Mouse (Mus musculus): ENCODE results near the gene Borcs6. TPM values are rescaled to one million over a fixed set of nuclear protein-coding genes. Genes with fewer than 3 reads are reported as not detected.

Gene Borcs6
- polyA plus RNA-seq, 1 experiment from 2014 or later, result 7.2 TPM

- under 1% methylated on average over 54 of the region's 54 CpGs for WGBS
- Histone ChIP-seq H3K4me3 (ENCODE audit: low read length) (peak within 1 kb of the TSS; percentile 88), H3K9me3 (ENCODE audit: control insufficient read depth, low read length) (no peaks in the 10 kb centered on the region), H3K9ac (ENCODE audit: low read length) (peak within 1 kb of the TSS; percentile 86), H3K27me3 (ENCODE audit: control insufficient read depth, insufficient read depth, low read depth, low read length) (no peaks in the 10 kb centered on the region), H3K27ac (ENCODE audit: low read length) (peak within 1 kb of the TSS; percentile 95), H3K4me2 (ENCODE audit: low read depth, low read length) (peak within 1 kb of the TSS; percentile 82), H3K4me1 (replicated peaks; ENCODE audit: control insufficient read depth, insufficient read depth, low read length) (peaks cover 20% of the 10 kb centered on the region), H3K36me3 (ENCODE audit: control insufficient read depth, insufficient read depth, low read length) (peaks cover 11% of the 10 kb centered on the region)
- ATAC-seq (ENCODE audit: low read depth), result peak; percentile 82
These were observed 13.8 kb upstream of the Borcs6 start, which contains the start of gene Aurkb for GRCm38 (mm10) chr11:69045531-69046394. TSS of gene Aurkb (plus strand) at chr11:69045647.

GRCm38 (mm10) chr11:69046395-69046774 is 13.1 kb upstream of the Borcs6 start:
- Histone ChIP-seq H3K27ac (ENCODE audit: low read length) (peak overlapping the region; percentile 95), H3K4me2 (ENCODE audit: low read depth, low read length) (peak overlapping the region; percentile 82), H3K4me1 (replicated peaks; ENCODE audit: control insufficient read depth, insufficient read depth, low read length) (peaks cover 20% of the 10 kb centered on the region), H3K27me3 (ENCODE audit: control insufficient read depth, insufficient read depth, low read depth, low read length) (no peaks in the 10 kb centered on the region), H3K4me3 (ENCODE audit: low read length) (peak overlapping the region; percentile 88), H3K36me3 (ENCODE audit: control insufficient read depth, insufficient read depth, low read length) (peaks cover 16% of the 10 kb centered on the region), H3K9me3 (ENCODE audit: control insufficient read depth, low read length) (no peaks in the 10 kb centered on the region), H3K9ac (ENCODE audit: low read length) (peak overlapping the region; percentile 86)
- no peak for ATAC-seq (ENCODE audit: low read depth)
- WGBS, result 1% methylated on average over 9 of the region's 9 CpGs

GRCm38 (mm10) chr11:69047592-69047991 is 11.9 kb upstream of the Borcs6 start:
- no peak for ATAC-seq (ENCODE audit: low read depth)
- 84% methylated on average over 12 of the region's 12 CpGs for WGBS
- H3K4me3 ChIP-seq (ENCODE audit: low read length), result peak overlapping the region; percentile 88
- no peak overlapping the region; the same call in 1 of the 2 replicates for H3K9ac ChIP-seq (ENCODE audit: low read length)
- no peaks in the 10 kb centered on the region for H3K9me3 ChIP-seq (ENCODE audit: control insufficient read depth, low read length)
- H3K27me3 ChIP-seq (ENCODE audit: control insufficient read depth, insufficient read depth, low read depth, low read length), result no peaks in the 10 kb centered on the region
- peaks cover 20% of the 10 kb centered on the region for H3K4me1 ChIP-seq (replicated peaks; ENCODE audit: control insufficient read depth, insufficient read depth, low read length)
- H3K36me3 ChIP-seq (ENCODE audit: control insufficient read depth, insufficient read depth, low read length), result peaks cover 16% of the 10 kb centered on the region
- H3K4me2 ChIP-seq (ENCODE audit: low read depth, low read length), result peak overlapping the region; percentile 82
- no peak overlapping the region for H3K27ac ChIP-seq (ENCODE audit: low read length)

- 88% methylated on average over 14 of the region's 14 CpGs for WGBS
- no peak overlapping the region for H3K4me3 ChIP-seq (ENCODE audit: low read length)
These were observed 11.4 kb upstream of the Borcs6 start for GRCm38 (mm10) chr11:69048151-69048550.

GRCm38 (mm10) chr11:69050748-69051147 is 8.8 kb upstream of the Borcs6 start:
- Histone ChIP-seq H3K9ac (ENCODE audit: low read length) (no peak overlapping the region), H3K27ac (ENCODE audit: low read length) (no peak overlapping the region), H3K27me3 (ENCODE audit: control insufficient read depth, insufficient read depth, low read depth, low read length) (no peaks in the 10 kb centered on the region), H3K4me3 (ENCODE audit: low read length) (no peak overlapping the region), H3K4me2 (ENCODE audit: low read depth, low read length) (no peak overlapping the region), H3K36me3 (ENCODE audit: control insufficient read depth, insufficient read depth, low read length) (peaks cover 16% of the 10 kb centered on the region), H3K4me1 (replicated peaks; ENCODE audit: control insufficient read depth, insufficient read depth, low read length) (peaks cover 18% of the 10 kb centered on the region), H3K9me3 (ENCODE audit: control insufficient read depth, low read length) (no peaks in the 10 kb centered on the region)
- ATAC-seq (ENCODE audit: low read depth), result no peak
- WGBS, result 77% methylated on average over 8 of the region's 8 CpGs

More at GRCm38 (mm10) chr11:69048151-69048550, 11.4 kb upstream of the Borcs6 start:
- H3K4me2 ChIP-seq (ENCODE audit: low read depth, low read length), result no peak overlapping the region
- H3K9me3 ChIP-seq (ENCODE audit: control insufficient read depth, low read length), result no peaks in the 10 kb centered on the region
- H3K36me3 ChIP-seq (ENCODE audit: control insufficient read depth, insufficient read depth, low read length), result peaks cover 16% of the 10 kb centered on the region
- ATAC-seq (ENCODE audit: low read depth), result no peak
- H3K4me1 ChIP-seq (replicated peaks; ENCODE audit: control insufficient read depth, insufficient read depth, low read length), result peaks cover 20% of the 10 kb centered on the region
- H3K9ac ChIP-seq (ENCODE audit: low read length), result no peak overlapping the region
- no peaks in the 10 kb centered on the region for H3K27me3 ChIP-seq (ENCODE audit: control insufficient read depth, insufficient read depth, low read depth, low read length)
- H3K27ac ChIP-seq (ENCODE audit: low read length), result no peak overlapping the region

- WGBS, result 61% methylated on average over 4 of the region's 4 CpGs
- Histone ChIP-seq H3K9me3 (ENCODE audit: control insufficient read depth, low read length) (no peaks in the 10 kb centered on the region), H3K27ac (ENCODE audit: low read length) (no peak overlapping the region), H3K4me3 (ENCODE audit: low read length) (no peak overlapping the region), H3K36me3 (ENCODE audit: control insufficient read depth, insufficient read depth, low read length) (peaks cover 16% of the 10 kb centered on the region), H3K4me1 (replicated peaks; ENCODE audit: control insufficient read depth, insufficient read depth, low read length) (peaks cover 13% of the 10 kb centered on the region), H3K27me3 (ENCODE audit: control insufficient read depth, insufficient read depth, low read depth, low read length) (no peaks in the 10 kb centered on the region), H3K4me2 (ENCODE audit: low read depth, low read length) (no peak overlapping the region), H3K9ac (ENCODE audit: low read length) (no peak overlapping the region)
- ATAC-seq (ENCODE audit: low read depth), result no peak
These were observed 7.7 kb upstream of the Borcs6 start for GRCm38 (mm10) chr11:69051771-69052170.

- H3K4me1 ChIP-seq (replicated peaks; ENCODE audit: control insufficient read depth, insufficient read depth, low read length), result peaks cover 4% of the 10 kb centered on the region; the same call in 1 of the 2 replicates
- H3K27me3 ChIP-seq (ENCODE audit: control insufficient read depth, insufficient read depth, low read depth, low read length), result no peaks in the 10 kb centered on the region
- 81% methylated on average over 2 of the region's 2 CpGs for WGBS
- H3K4me3 ChIP-seq (ENCODE audit: low read length), result no peak overlapping the region
- H3K36me3 ChIP-seq (ENCODE audit: control insufficient read depth, insufficient read depth, low read length), result peaks cover 16% of the 10 kb centered on the region
- no peak overlapping the region for H3K9ac ChIP-seq (ENCODE audit: low read length)
- H3K9me3 ChIP-seq (ENCODE audit: control insufficient read depth, low read length), result no peaks in the 10 kb centered on the region
- no peak overlapping the region for H3K4me2 ChIP-seq (ENCODE audit: low read depth, low read length)
- no peak for ATAC-seq (ENCODE audit: low read depth)
- no peak overlapping the region for H3K27ac ChIP-seq (ENCODE audit: low read length)
These were observed 6.6 kb upstream of the Borcs6 start for GRCm38 (mm10) chr11:69052824-69053421.

- H3K9ac ChIP-seq (ENCODE audit: low read length), result no peak overlapping the region
- no peak for ATAC-seq (ENCODE audit: low read depth)
- H3K27me3 ChIP-seq (ENCODE audit: control insufficient read depth, insufficient read depth, low read depth, low read length), result no peaks in the 10 kb centered on the region
- no peak overlapping the region for H3K4me3 ChIP-seq (ENCODE audit: low read length)
- no peak overlapping the region for H3K4me2 ChIP-seq (ENCODE audit: low read depth, low read length)
- H3K36me3 ChIP-seq (ENCODE audit: control insufficient read depth, insufficient read depth, low read length), result peaks cover 11% of the 10 kb centered on the region
- 59% methylated on average over 3 of the region's 3 CpGs for WGBS
- no peak overlapping the region for H3K27ac ChIP-seq (ENCODE audit: low read length)
- H3K4me1 ChIP-seq (replicated peaks; ENCODE audit: control insufficient read depth, insufficient read depth, low read length), result peaks cover 5% of the 10 kb centered on the region
- no peaks in the 10 kb centered on the region for H3K9me3 ChIP-seq (ENCODE audit: control insufficient read depth, low read length)
These were observed 5.7 kb upstream of the Borcs6 start for GRCm38 (mm10) chr11:69053848-69054247.

GRCm38 (mm10) chr11:69058265-69058664 is 1.3 kb upstream of the Borcs6 start:
- Histone ChIP-seq H3K36me3 (ENCODE audit: control insufficient read depth, insufficient read depth, low read length) (no peaks in the 10 kb centered on the region), H3K27me3 (ENCODE audit: control insufficient read depth, insufficient read depth, low read depth, low read length) (no peaks in the 10 kb centered on the region), H3K4me1 (replicated peaks; ENCODE audit: control insufficient read depth, insufficient read depth, low read length) (peaks cover 18% of the 10 kb centered on the region), H3K9ac (ENCODE audit: low read length) (peak overlapping the region; percentile 67), H3K27ac (ENCODE audit: low read length) (peak overlapping the region; percentile 81), H3K4me2 (ENCODE audit: low read depth, low read length) (peak overlapping the region; percentile 81), H3K9me3 (ENCODE audit: control insufficient read depth, low read length) (no peaks in the 10 kb centered on the region), H3K4me3 (ENCODE audit: low read length) (peak overlapping the region; percentile 78)
- WGBS, result 54% methylated on average over 2 of the region's 2 CpGs
- no peak for ATAC-seq (ENCODE audit: low read depth)
